Mouse (Mus musculus): ENCODE data around the gene Ttc21a. TPM values are rescaled to one million over a fixed set of nuclear protein-coding genes. Genes with fewer than 3 reads are reported as not detected.

Gene Ttc21a
- polyA plus RNA-seq, 1 experiment from 2014 or later: 0.22 TPM

GRCm38 (mm10) chr9:119975286-119975685 is 37.9 kb downstream of the Ttc21a start:
- H3K27me3 ChIP-seq: no peaks in the 10 kb centered on the region
- H3K9ac ChIP-seq: no peak overlapping the region
- no peak overlapping the region for H3K4me3 ChIP-seq (replicated peaks)
- 74% methylated on average over 4 of the region's 4 CpGs for WGBS (ENCODE audit: insufficient replicate concordance)
- no peak overlapping the region for H3K4me2 ChIP-seq
- peaks cover 40% of the 10 kb centered on the region for H3K4me1 ChIP-seq (replicated peaks)
- no peaks in the 10 kb centered on the region for H3K9me3 ChIP-seq (replicated peaks)
- ATAC-seq (ENCODE audit: insufficient read depth): no peak
- no peak overlapping the region for H3K27ac ChIP-seq (replicated peaks)
- H3K36me3 ChIP-seq (replicated peaks): peaks cover 35% of the 10 kb centered on the region

- no peak for ATAC-seq (ENCODE audit: insufficient read depth)
- 10% methylated on average over 17 of the region's 17 CpGs for WGBS (ENCODE audit: insufficient replicate concordance)
- Histone ChIP-seq H3K9ac (no peak overlapping the region), H3K9me3 (replicated peaks) (no peaks in the 10 kb centered on the region), H3K36me3 (replicated peaks) (peaks cover 31% of the 10 kb centered on the region), H3K27ac (replicated peaks) (peak overlapping the region; percentile 48; the same call in 1 of the 2 replicates), H3K4me2 (peak overlapping the region; percentile 44), H3K4me3 (replicated peaks) (peak overlapping the region; percentile 18; the same call in 1 of the 2 replicates), H3K4me1 (replicated peaks) (peaks cover 53% of the 10 kb centered on the region), H3K27me3 (peaks cover 5% of the 10 kb centered on the region; the same call in 1 of the 2 replicates)
Measured at GRCm38 (mm10) chr9:119976704-119977556, 39.5 kb downstream of the Ttc21a start.

GRCm38 (mm10) chr9:119977557-119978060 is 40.2 kb downstream of the Ttc21a start:
- ATAC-seq (ENCODE audit: insufficient read depth): no peak
- H3K9ac ChIP-seq: no peak overlapping the region
- peak overlapping the region; percentile 44 for H3K4me2 ChIP-seq
- H3K36me3 ChIP-seq (replicated peaks): peaks cover 24% of the 10 kb centered on the region
- no peaks in the 10 kb centered on the region for H3K9me3 ChIP-seq (replicated peaks)
- peak overlapping the region; percentile 18 for H3K4me3 ChIP-seq (replicated peaks)
- peaks cover 60% of the 10 kb centered on the region for H3K4me1 ChIP-seq (replicated peaks)
- H3K27me3 ChIP-seq: peaks cover 12% of the 10 kb centered on the region
- WGBS (ENCODE audit: insufficient replicate concordance): 29% methylated on average over 5 of the region's 5 CpGs
- peak overlapping the region; percentile 48 for H3K27ac ChIP-seq (replicated peaks)

- H3K4me3 ChIP-seq (replicated peaks): peak overlapping the region; percentile 18
- peak overlapping the region; percentile 44 for H3K4me2 ChIP-seq
Measured at GRCm38 (mm10) chr9:119978151-119978810, 40.9 kb downstream of the Ttc21a start.

GRCm38 (mm10) chr9:119978811-119979441 is 41.5 kb downstream of the Ttc21a start:
- 55% methylated on average over 6 of the region's 6 CpGs for WGBS (ENCODE audit: insufficient replicate concordance)
- Histone ChIP-seq H3K4me3 (replicated peaks) (no peak overlapping the region), H3K27me3 (peaks cover 25% of the 10 kb centered on the region), H3K9me3 (replicated peaks) (no peaks in the 10 kb centered on the region), H3K36me3 (replicated peaks) (peaks cover 12% of the 10 kb centered on the region), H3K27ac (replicated peaks) (peak overlapping the region; percentile 48; the same call in 1 of the 2 replicates), H3K9ac (no peak overlapping the region), H3K4me1 (replicated peaks) (peaks cover 73% of the 10 kb centered on the region), H3K4me2 (peak overlapping the region; percentile 44)
- no peak for ATAC-seq (ENCODE audit: insufficient read depth)

More at GRCm38 (mm10) chr9:119978151-119978810, 40.9 kb downstream of the Ttc21a start:
- Histone ChIP-seq H3K27me3 (peaks cover 19% of the 10 kb centered on the region), H3K9ac (no peak overlapping the region), H3K4me1 (replicated peaks) (peaks cover 67% of the 10 kb centered on the region), H3K36me3 (replicated peaks) (peaks cover 19% of the 10 kb centered on the region), H3K9me3 (replicated peaks) (no peaks in the 10 kb centered on the region), H3K27ac (replicated peaks) (peak overlapping the region; percentile 48)
- no peak for ATAC-seq (ENCODE audit: insufficient read depth)
- WGBS (ENCODE audit: insufficient replicate concordance): 23% methylated on average over 9 of the region's 9 CpGs

GRCm38 (mm10) chr9:119979749-119980148 is 42.3 kb downstream of the Ttc21a start:
- no peaks in the 10 kb centered on the region for H3K9me3 ChIP-seq (replicated peaks)
- H3K27ac ChIP-seq (replicated peaks): no peak overlapping the region
- no peak overlapping the region for H3K4me2 ChIP-seq
- H3K9ac ChIP-seq: no peak overlapping the region
- H3K36me3 ChIP-seq (replicated peaks): 0 out of 2 replicates have a peak, but pooled peaks cover 5% of the 10 kb centered on the region
- H3K4me3 ChIP-seq (replicated peaks): no peak overlapping the region
- ATAC-seq (ENCODE audit: insufficient read depth): no peak
- peaks cover 81% of the 10 kb centered on the region for H3K4me1 ChIP-seq (replicated peaks)
- 33% methylated on average over 2 of the region's 2 CpGs for WGBS (ENCODE audit: insufficient replicate concordance)
- peaks cover 33% of the 10 kb centered on the region for H3K27me3 ChIP-seq

GRCm38 (mm10) chr9:119980770-119981182 is 43.4 kb downstream of the Ttc21a start:
- Histone ChIP-seq H3K36me3 (replicated peaks) (no peaks in the 10 kb centered on the region), H3K4me3 (replicated peaks) (peak overlapping the region; percentile 66), H3K27ac (replicated peaks) (peak overlapping the region; percentile 79), H3K27me3 (peaks cover 44% of the 10 kb centered on the region), H3K4me1 (replicated peaks) (peaks cover 82% of the 10 kb centered on the region), H3K4me2 (peak overlapping the region; percentile 81), H3K9me3 (replicated peaks) (no peaks in the 10 kb centered on the region), H3K9ac (no peak overlapping the region)
- no peak for ATAC-seq (ENCODE audit: insufficient read depth)
- WGBS (ENCODE audit: insufficient replicate concordance): 5% methylated on average over 4 of the region's 4 CpGs

- peaks cover 80% of the 10 kb centered on the region for H3K4me1 ChIP-seq (replicated peaks)
- H3K27me3 ChIP-seq: peaks cover 47% of the 10 kb centered on the region
- peak; percentile 22 for ATAC-seq (ENCODE audit: insufficient read depth)
- H3K9ac ChIP-seq: no peak overlapping the region
- H3K4me2 ChIP-seq: peak overlapping the region; percentile 81
- peak overlapping the region; percentile 79 for H3K27ac ChIP-seq (replicated peaks)
- peak overlapping the region; percentile 66 for H3K4me3 ChIP-seq (replicated peaks)
- no peaks in the 10 kb centered on the region for H3K36me3 ChIP-seq (replicated peaks)
- 3% methylated on average over 16 of the region's 16 CpGs for WGBS (ENCODE audit: insufficient replicate concordance)
- H3K9me3 ChIP-seq (replicated peaks): no peaks in the 10 kb centered on the region
Measured at GRCm38 (mm10) chr9:119981183-119982179, 44.1 kb downstream of the Ttc21a start.

- H3K36me3 ChIP-seq (replicated peaks): no peaks in the 10 kb centered on the region
- peak; percentile 19 for ATAC-seq (ENCODE audit: insufficient read depth)
Measured at GRCm38 (mm10) chr9:119982241-119982811, 44.9 kb downstream of the Ttc21a start.

More at GRCm38 (mm10) chr9:119982241-119982811, 44.9 kb downstream of the Ttc21a start:
- no peaks in the 10 kb centered on the region for H3K9me3 ChIP-seq (replicated peaks)
- WGBS (ENCODE audit: insufficient replicate concordance): under 1% methylated on average over 11 of the region's 11 CpGs
- H3K27ac ChIP-seq (replicated peaks): peak overlapping the region; percentile 79
- H3K4me1 ChIP-seq (replicated peaks): peaks cover 72% of the 10 kb centered on the region
- peak overlapping the region; percentile 66 for H3K4me3 ChIP-seq (replicated peaks)
- peaks cover 51% of the 10 kb centered on the region for H3K27me3 ChIP-seq
- peak overlapping the region; percentile 61; the same call in 1 of the 2 replicates for H3K9ac ChIP-seq
- H3K4me2 ChIP-seq: peak overlapping the region; percentile 81
